Mouse (Mus musculus) ES-Bruce4 (cell line): ENCODE measurements at regions not wholly inside any gene's neighbourhood (a gene's known extent, or its start where the extent isn't known, plus 50 kb on each side); places are given as distances from the start of the nearest gene placed in this dataset.

Experiments
- H3K27ac ChIP-seq: 2 replicates; pipeline ENCODE4 v1.5.1; 2012; ENCODE audit warnings: low read length, inconsistent platforms; ENCODE audit not compliant: insufficient read depth
- H3K27me3 ChIP-seq: 2 replicates; pipeline ENCODE4 v1.6.1; 2012; ENCODE audit warnings: mild to moderate bottlenecking, low read length, inconsistent platforms; ENCODE audit not compliant: control insufficient read depth, poor library complexity, insufficient read depth, severe bottlenecking
- H3K36me3 ChIP-seq: 2 replicates; pipeline ENCODE4 v1.6.1; 2012; ENCODE audit warnings: inconsistent platforms, mild to moderate bottlenecking, low read length, moderate library complexity; ENCODE audit not compliant: control insufficient read depth, poor library complexity, insufficient read depth, severe bottlenecking
- H3K4me1 ChIP-seq: one replicate; pipeline ENCODE4 v1.8.1; 2011; ENCODE audit warnings: low read length; ENCODE audit not compliant: control insufficient read depth, insufficient read depth
- H3K4me3 ChIP-seq: 2 replicates; pipeline ENCODE4 v1.5.1; 2011; ENCODE audit warnings: low read depth, mild to moderate bottlenecking, low read length
- H3K9ac ChIP-seq: 2 replicates; pipeline ENCODE4 v1.6.1; 2012; ENCODE audit warnings: low read depth, mild to moderate bottlenecking, inconsistent platforms; ENCODE audit not compliant: poor library complexity, severe bottlenecking
- H3K9me3 ChIP-seq: replicated peaks from 2 replicates; pipeline ENCODE4 v1.6.1; 2012; ENCODE audit warnings: mild to moderate bottlenecking, low read length, inconsistent platforms; ENCODE audit not compliant: control insufficient read depth, poor library complexity, insufficient read depth, severe bottlenecking
- CTCF ChIP-seq: IDR thresholded peaks from one replicate; pipeline ENCODE4 v1.8.1; 2011; ENCODE audit warnings: low read depth, low read length
- EP300 ChIP-seq: IDR thresholded peaks from 2 replicates; pipeline ENCODE4 v1.6.1; 2011; ENCODE audit warnings: low read depth, low read length; ENCODE audit not compliant: insufficient read depth
- POLR2A ChIP-seq: IDR thresholded peaks from one replicate; pipeline ENCODE4 v1.8.1; 2011; ENCODE audit warnings: low read length; ENCODE audit not compliant: insufficient read depth

GRCm38 (mm10) chrX:12365582-12366323 is 205.6 kb upstream of the Bcor start:
- no peak for TF ChIP-seq CTCF
- TF ChIP-seq EP300: no peak
- no peak for TF ChIP-seq POLR2A
- Histone ChIP-seq H3K27ac (no peak overlapping the region), H3K9ac (no peak overlapping the region), H3K9me3 (no peaks in the 10 kb centered on the region), H3K27me3 (no peaks in the 10 kb centered on the region), H3K4me3 (no peak overlapping the region), H3K36me3 (no peaks in the 10 kb centered on the region), H3K4me1 (no peaks in the 10 kb centered on the region)

- H3K27me3 ChIP-seq: no peaks in the 10 kb centered on the region
- no peaks in the 10 kb centered on the region for H3K4me1 ChIP-seq
- no peak overlapping the region for H3K9ac ChIP-seq
- H3K36me3 ChIP-seq: no peaks in the 10 kb centered on the region
- TF ChIP-seq EP300 (no peak), POLR2A (no peak), CTCF (no peak)
- no peak overlapping the region for H3K4me3 ChIP-seq
- no peaks in the 10 kb centered on the region for H3K9me3 ChIP-seq
- no peak overlapping the region for H3K27ac ChIP-seq
Measured at GRCm38 (mm10) chrX:12366801-12367200, 206.6 kb upstream of the Bcor start.

GRCm38 (mm10) chrX:12373670-12374069 is 213.5 kb upstream of the Bcor start:
- Histone ChIP-seq H3K4me3 (no peak overlapping the region), H3K27ac (no peak overlapping the region), H3K36me3 (no peaks in the 10 kb centered on the region), H3K27me3 (no peaks in the 10 kb centered on the region), H3K4me1 (no peaks in the 10 kb centered on the region), H3K9ac (no peak overlapping the region), H3K9me3 (no peaks in the 10 kb centered on the region)
- no peak for TF ChIP-seq CTCF
- no peak for TF ChIP-seq EP300
- TF ChIP-seq POLR2A: no peak

- no peak for TF ChIP-seq CTCF
- no peak for TF ChIP-seq POLR2A
- no peak for TF ChIP-seq EP300
- Histone ChIP-seq H3K9me3 (no peaks in the 10 kb centered on the region), H3K27me3 (no peaks in the 10 kb centered on the region), H3K9ac (no peak overlapping the region), H3K36me3 (no peaks in the 10 kb centered on the region), H3K4me1 (no peaks in the 10 kb centered on the region), H3K4me3 (no peak overlapping the region), H3K27ac (no peak overlapping the region)
Measured at GRCm38 (mm10) chrX:12375796-12376195, 211.8 kb upstream of the Atp6ap2 start.

- Histone ChIP-seq H3K27ac (no peak overlapping the region), H3K36me3 (no peaks in the 10 kb centered on the region), H3K27me3 (no peaks in the 10 kb centered on the region), H3K9me3 (no peaks in the 10 kb centered on the region), H3K9ac (no peak overlapping the region), H3K4me1 (no peaks in the 10 kb centered on the region), H3K4me3 (no peak overlapping the region)
- TF ChIP-seq POLR2A (no peak), CTCF (no peak), EP300 (no peak)
Measured at GRCm38 (mm10) chrX:12376238-12376980, 211.2 kb upstream of the Atp6ap2 start.

- H3K4me1 ChIP-seq: no peaks in the 10 kb centered on the region
- no peak overlapping the region for H3K9ac ChIP-seq
- H3K36me3 ChIP-seq: no peaks in the 10 kb centered on the region
- H3K9me3 ChIP-seq: no peaks in the 10 kb centered on the region
- H3K4me3 ChIP-seq: no peak overlapping the region
- H3K27ac ChIP-seq: no peak overlapping the region
- no peaks in the 10 kb centered on the region for H3K27me3 ChIP-seq
- TF ChIP-seq CTCF (no peak), EP300 (no peak), POLR2A (no peak)
Measured at GRCm38 (mm10) chrX:12377441-12377840, 210.2 kb upstream of the Atp6ap2 start.
